Mouse (Mus musculus): Measurements from ENCODE around the gene Spocd1.

Spocd1 gene

GRCm38 (mm10) chr4:129918464-129918863 is 10.6 kb upstream of the Spocd1 start:
- no peak for DNase-seq (ENCODE audit: low read depth, low spot score)

GRCm38 (mm10) chr4:129918901-129919300 is 10.1 kb upstream of the Spocd1 start:
- DNase-seq (ENCODE audit: low read depth, low spot score): no peak

- no peak for DNase-seq (ENCODE audit: low read depth, low spot score)
Measured at GRCm38 (mm10) chr4:129920542-129921313, 8.3 kb upstream of the Spocd1 start.

GRCm38 (mm10) chr4:129921314-129921587 is 7.8 kb upstream of the Spocd1 start:
- DNase-seq (ENCODE audit: low read depth, low spot score): no peak

- DNase-seq (ENCODE audit: low read depth, low spot score): no peak
Measured at GRCm38 (mm10) chr4:129924143-129924542, 4.9 kb upstream of the Spocd1 start.

- DNase-seq (ENCODE audit: low read depth, low spot score): no peak
Measured at GRCm38 (mm10) chr4:129924694-129925093, 4.4 kb upstream of the Spocd1 start.

GRCm38 (mm10) chr4:129926544-129926943 is 2.5 kb upstream of the Spocd1 start:
- DNase-seq (ENCODE audit: low read depth, low spot score): no peak

- no peak for DNase-seq (ENCODE audit: low read depth, low spot score)
Measured at GRCm38 (mm10) chr4:129927091-129927490, 2.0 kb upstream of the Spocd1 start.

GRCm38 (mm10) chr4:129928124-129928751 is 811 bp upstream of the Spocd1 start:
- DNase-seq (ENCODE audit: low read depth, low spot score): peak; percentile 85

- DNase-seq (ENCODE audit: low read depth, low spot score): no peak
Measured at GRCm38 (mm10) chr4:129933696-129934095, 4.6 kb downstream of the Spocd1 start.

GRCm38 (mm10) chr4:129934177-129934855 is 5.3 kb downstream of the Spocd1 start:
- no peak for DNase-seq (ENCODE audit: low read depth, low spot score)

- no peak for DNase-seq (ENCODE audit: low read depth, low spot score)
Measured at GRCm38 (mm10) chr4:129951359-129951821, 22.3 kb downstream of the Spocd1 start.

GRCm38 (mm10) chr4:129952241-129952810 is 23.3 kb downstream of the Spocd1 start:
- no peak for DNase-seq (ENCODE audit: low read depth, low spot score)

- peak; percentile 27 for DNase-seq (ENCODE audit: low read depth, low spot score)
Measured at GRCm38 (mm10) chr4:129954527-129954926, 25.5 kb downstream of the Spocd1 start.

- DNase-seq (ENCODE audit: low read depth, low spot score): no peak
Measured at GRCm38 (mm10) chr4:129960180-129960944, 31.3 kb downstream of the Spocd1 start.

- DNase-seq (ENCODE audit: low read depth, low spot score): no peak
Measured at GRCm38 (mm10) chr4:129965294-129965693, 36.2 kb downstream of the Spocd1 start.

GRCm38 (mm10) chr4:129966201-129966600 is 37.2 kb downstream of the Spocd1 start:
- DNase-seq (ENCODE audit: low read depth, low spot score): no peak

- no peak for DNase-seq (ENCODE audit: low read depth, low spot score)
Measured at GRCm38 (mm10) chr4:129967024-129968014, 38.3 kb downstream of the Spocd1 start.

- no peak for DNase-seq (ENCODE audit: low read depth, low spot score)
Measured at GRCm38 (mm10) chr4:129970168-129970567, 41.1 kb downstream of the Spocd1 start.

- no peak for DNase-seq (ENCODE audit: low read depth, low spot score)
Measured at GRCm38 (mm10) chr4:129970861-129971260, 41.8 kb downstream of the Spocd1 start.

Data from A20 (cell line).